Mouse (Mus musculus): ENCODE results near the gene Gpat2. TPM values are rescaled to one million over a fixed set of nuclear protein-coding genes. Genes with fewer than 3 reads are reported as not detected.
A peak's percentile ranks its signal among the peaks of the same experiment; 100 is the strongest.

The Gpat2 gene
- total RNA-seq (2021): not detected
- long read RNA-seq, experiment 1: 0 reads
- long read RNA-seq, experiment 2: 0 reads

DNA sequence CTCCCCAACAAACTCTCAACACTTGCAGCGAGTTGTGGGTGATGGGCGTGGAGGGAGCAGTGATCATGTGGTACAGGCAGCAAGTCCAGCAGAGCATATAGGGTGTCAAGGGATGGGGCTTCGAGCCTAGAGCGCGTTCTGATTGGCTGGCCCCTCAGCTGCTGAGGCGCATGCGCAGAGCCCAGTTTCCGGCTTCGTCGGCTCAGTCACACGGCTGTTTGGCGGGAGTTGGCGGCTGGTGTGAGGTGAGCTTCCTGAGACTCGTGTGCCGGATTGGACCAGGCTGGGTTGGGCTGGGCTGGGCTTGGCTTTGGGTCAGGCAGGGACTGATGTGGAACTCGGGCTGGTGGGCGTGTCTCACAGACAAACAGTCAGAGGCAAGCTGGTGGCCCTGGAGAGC is at the start of gene Gpat2:
Gene Gpat2, plus strand, starts transcription at position 223 of the 400 bp plus-strand sequence.
- intact Hi-C loops (cut with DNase I): no loop called here
- no peak for DNase-seq

DNA sequence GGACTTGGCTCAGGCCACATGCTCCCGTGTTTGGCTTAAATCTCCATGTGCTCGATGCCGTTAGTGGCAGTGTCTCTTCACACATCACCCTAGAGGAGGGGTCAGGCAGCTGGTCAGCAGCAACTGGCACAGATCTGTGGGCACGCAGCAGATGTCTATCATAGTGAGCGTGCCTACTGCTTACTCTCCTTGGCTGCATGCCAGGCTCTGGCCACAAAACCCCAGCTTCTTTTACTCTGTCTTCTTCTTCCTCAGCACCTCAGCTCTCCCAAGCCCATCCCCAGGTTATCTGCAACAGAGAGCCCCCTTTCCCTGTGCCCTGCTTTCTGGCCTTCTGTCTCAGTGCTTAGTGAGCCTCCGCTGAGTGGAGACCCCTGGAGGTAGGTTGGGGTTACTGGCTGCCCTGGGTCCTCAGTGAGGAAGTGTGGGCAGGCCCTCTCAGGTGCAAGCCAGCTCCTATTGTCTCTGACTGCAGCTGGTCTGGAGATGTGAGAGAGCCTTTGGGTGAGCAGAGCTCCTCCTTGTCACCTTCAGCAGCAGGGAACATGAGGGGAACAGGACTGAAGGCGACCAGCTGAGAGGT is 49.1 kb upstream of the Gpat2 start:
- intact Hi-C loops (cut with DNase I): no loop called here
- DNase-seq: no peak

- intact Hi-C loops (cut with DNase I): no loop called here
These were observed 48.5 kb upstream of the Gpat2 start for GRCm38 (mm10) chr2:127376423-127377051.

GRCm38 (mm10) chr2:127377942-127378610 is 46.9 kb upstream of the Gpat2 start:
- intact Hi-C loops (cut with DNase I): no loop called here
- DNase-seq: no peak

More at GRCm38 (mm10) chr2:127376423-127377051, 48.5 kb upstream of the Gpat2 start:
- DNase-seq: no peak

- no peak for DNase-seq
- intact Hi-C loops (cut with DNase I): no loop called here
These were observed 46.4 kb upstream of the Gpat2 start for GRCm38 (mm10) chr2:127378611-127378990.

- no peak for DNase-seq
- intact Hi-C loops (cut with DNase I): no loop called here
These were observed 45.7 kb upstream of the Gpat2 start for GRCm38 (mm10) chr2:127379250-127379649.

DNA sequence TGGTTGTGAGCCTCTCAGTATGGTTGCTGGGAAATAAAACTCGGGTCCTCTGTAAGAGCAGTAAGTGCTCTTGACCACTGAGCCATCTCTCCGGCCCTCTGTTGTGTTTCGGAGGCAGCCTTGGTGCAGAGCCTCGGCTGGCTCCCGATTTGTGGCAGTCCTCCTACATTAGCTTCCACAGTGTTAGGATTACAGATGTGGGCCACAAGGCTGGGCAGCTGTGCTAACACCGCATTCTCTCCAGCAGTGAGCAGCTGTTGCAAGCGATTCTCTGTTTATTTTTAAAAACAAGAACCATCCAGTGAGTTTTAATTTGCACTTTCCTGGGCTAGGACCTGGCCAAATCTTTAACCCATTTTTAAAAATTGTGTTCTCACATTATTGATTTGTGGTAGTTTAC is 41.1 kb upstream of the Gpat2 start:
- no peak for DNase-seq
- intact Hi-C loops (cut with DNase I): no loop called here

- intact Hi-C loops (cut with DNase I): no loop called here
- no peak for DNase-seq
These were observed 37.5 kb upstream of the Gpat2 start for GRCm38 (mm10) chr2:127387521-127387920.

DNA sequence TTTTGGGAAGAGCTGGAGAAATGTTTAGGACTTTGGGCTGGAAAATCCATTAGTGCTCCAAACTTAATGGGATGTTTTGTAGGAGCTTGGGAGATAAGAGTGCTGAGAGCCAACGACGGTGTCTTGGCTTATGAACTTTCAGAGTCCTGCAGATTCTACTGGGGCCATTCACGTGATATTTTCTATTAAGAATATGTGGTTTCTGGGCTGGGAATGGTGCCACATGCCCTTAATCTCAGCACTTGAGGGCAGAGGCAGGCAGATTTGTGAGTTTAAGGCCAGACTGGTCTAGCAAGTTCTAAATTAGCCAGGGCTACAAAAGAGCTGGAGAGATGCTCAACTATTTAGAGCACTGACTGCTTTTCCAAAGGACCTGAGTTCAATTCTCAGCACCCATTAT is 34.6 kb upstream of the Gpat2 start:
- no peak for DNase-seq
- intact Hi-C loops (cut with DNase I): no loop called here

DNA sequence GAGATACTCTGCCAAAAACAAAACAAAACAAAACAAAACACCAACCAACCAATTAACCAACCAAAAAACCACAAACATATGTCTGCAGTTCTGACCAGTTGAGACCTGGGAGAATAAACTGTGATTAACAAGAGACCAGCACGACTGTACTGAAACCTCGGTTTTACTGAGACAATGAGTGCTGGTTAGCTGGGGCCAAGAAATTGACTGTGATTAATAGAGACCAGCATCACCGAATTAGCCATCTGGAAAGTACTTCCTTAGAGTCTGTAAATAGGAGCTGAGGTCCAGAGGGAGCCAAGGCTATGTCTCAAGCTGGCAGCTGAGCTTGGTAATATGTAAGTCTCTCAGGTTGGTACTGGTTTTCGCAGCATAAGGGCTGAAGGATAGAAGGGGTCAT is 34.2 kb upstream of the Gpat2 start:
- intact Hi-C loops (cut with DNase I): no loop called here
- DNase-seq: no peak

DNA sequence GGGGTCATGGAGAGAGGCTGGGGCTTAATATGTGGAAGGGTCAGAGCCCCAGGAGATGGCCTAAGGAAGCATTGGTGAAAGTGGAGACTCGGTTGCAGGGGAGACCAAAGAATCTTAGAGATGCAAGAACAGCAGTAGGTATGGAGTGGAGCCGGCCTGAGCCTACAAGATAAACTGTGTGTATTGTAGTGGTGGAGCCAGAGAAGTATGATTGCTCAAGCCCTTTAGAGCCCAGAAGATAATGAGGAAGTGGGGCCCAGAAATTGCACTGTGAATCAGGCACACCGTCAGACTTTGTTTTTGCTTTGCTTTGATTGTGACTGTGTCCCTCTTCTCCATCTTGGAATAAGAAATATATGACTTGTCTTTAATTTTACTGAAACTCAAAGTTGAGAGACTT is 33.7 kb upstream of the Gpat2 start:
- intact Hi-C loops (cut with DNase I): no loop called here
- no peak for DNase-seq

- no peak for DNase-seq
- intact Hi-C loops (cut with DNase I): no loop called here
These were observed 30.3 kb upstream of the Gpat2 start for GRCm38 (mm10) chr2:127394606-127395161.

DNA sequence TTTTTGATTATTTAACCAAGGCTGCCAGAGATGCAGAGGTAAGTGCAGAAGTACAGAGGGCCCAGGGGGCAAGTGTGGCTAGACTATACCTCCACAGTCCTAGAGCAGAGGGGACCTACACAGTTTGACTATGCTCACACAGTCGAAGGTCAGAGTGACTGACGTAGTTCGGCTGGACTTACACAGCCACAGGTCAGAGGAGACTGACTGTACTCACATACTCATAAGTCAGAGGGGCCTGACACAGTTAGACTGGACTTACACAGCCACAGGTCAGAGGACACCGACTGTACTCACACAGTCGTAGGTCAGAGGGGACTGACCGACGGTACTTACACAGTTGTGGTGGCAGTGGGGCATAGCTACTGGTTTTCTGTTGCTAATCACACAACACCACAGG is 26.3 kb upstream of the Gpat2 start:
- no peak for DNase-seq
- intact Hi-C loops (cut with DNase I): no loop called here

DNA sequence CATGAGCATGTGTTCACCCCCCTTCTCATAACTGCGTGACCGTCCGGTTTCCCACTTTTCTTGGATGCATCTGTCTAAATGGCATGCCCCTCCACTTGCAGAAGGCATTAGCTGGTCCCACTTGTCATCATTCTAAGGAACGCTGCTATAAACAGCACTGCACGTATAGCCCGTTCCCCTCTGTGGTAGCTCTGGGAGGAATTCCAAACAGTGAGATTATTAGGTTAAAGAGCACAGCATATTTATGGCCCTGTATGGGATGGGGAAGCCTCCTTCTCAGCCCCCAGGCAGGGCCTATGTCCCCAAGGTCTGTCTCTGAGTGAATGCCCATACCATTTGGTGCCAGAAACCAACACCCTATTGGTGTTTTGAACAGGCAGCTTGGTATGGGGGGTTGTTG is 13.9 kb upstream of the Gpat2 start:
- DNase-seq: no peak
- intact Hi-C loops (cut with DNase I): no loop called here

DNA sequence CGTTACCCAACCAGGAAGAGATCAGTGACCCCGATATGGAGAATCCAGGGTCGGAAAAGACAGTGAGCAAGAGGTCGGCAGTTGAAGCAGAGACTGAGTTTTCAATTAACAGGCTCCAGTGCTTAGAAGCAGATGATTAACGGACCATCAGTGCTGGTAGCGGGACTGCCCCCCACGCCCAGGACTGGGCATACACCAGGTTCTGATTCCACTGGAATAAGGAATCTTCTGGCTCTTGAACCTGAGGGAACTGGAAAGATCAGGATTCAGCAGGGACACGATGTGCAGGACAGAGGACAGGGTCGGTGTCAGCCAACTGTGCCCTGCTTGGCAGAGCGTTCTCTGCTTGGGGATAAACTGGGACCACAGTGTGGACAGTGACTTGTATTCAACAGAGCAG is 9.2 kb upstream of the Gpat2 start:
- DNase-seq: no peak
- intact Hi-C loops (cut with DNase I): no loop called here

GRCm38 (mm10) chr2:127416706-127417105 is 8.3 kb upstream of the Gpat2 start:
- DNase-seq: no peak
- intact Hi-C loops (cut with DNase I): no loop called here

DNA sequence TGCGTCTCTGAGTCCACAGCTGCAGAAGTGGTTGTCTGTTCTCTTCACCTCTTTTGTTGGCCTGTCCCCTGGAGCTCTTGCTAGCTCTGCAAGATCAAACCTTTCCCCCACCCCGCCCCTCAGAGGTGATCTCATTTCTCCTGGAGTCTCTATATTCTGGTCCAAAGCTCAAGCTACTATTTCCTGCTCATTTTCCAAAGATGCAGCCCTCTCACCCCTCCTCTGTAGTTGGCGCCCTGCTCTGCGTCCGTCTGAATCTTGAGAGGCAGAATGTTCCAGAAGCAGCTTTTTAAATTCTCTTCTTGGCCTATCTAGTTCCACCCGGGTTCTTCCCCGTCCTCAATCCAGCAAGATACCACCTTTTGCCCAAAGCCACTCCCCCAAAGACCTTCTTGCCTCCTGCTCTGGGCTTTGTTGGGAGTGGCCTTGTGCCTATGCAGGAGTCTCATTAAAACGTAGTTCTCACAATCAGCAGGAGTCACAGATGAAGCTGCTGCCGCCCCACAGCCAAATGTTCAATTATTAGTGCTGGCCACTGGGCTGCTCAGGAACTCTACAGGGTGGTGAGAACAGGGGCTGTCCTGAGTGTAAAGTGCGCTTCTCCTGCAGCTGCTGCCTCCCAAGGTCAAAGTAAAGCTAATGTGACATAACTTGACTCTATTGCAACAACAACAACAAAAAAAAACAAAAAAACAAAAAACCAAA is 6.6 kb upstream of the Gpat2 start:
- DNase-seq: no peak
- intact Hi-C loops (cut with DNase I): no loop called here

DNA sequence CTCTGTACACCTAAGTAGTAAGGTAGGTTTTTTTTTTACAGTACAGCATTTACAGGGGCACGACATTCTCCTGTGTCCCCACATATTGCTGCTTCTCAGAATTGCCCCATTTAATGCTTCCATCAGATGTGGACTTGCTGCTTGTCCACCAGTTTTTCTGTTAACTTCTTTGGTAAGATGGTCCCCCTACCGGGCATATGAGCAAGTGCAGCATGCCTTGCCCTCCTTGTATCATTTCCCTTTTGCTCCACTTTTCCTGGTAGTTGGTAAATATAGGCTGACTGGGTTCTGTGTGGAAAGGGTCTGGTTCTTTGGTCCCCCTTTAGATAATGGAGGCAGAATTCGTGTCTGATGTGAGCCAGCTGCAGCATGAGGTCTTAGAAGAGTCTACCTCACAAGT is 5.2 kb downstream of the Gpat2 start:
- intact Hi-C loops (cut with DNase I): no loop called here
- DNase-seq: peak; percentile 23 to 31

DNA sequence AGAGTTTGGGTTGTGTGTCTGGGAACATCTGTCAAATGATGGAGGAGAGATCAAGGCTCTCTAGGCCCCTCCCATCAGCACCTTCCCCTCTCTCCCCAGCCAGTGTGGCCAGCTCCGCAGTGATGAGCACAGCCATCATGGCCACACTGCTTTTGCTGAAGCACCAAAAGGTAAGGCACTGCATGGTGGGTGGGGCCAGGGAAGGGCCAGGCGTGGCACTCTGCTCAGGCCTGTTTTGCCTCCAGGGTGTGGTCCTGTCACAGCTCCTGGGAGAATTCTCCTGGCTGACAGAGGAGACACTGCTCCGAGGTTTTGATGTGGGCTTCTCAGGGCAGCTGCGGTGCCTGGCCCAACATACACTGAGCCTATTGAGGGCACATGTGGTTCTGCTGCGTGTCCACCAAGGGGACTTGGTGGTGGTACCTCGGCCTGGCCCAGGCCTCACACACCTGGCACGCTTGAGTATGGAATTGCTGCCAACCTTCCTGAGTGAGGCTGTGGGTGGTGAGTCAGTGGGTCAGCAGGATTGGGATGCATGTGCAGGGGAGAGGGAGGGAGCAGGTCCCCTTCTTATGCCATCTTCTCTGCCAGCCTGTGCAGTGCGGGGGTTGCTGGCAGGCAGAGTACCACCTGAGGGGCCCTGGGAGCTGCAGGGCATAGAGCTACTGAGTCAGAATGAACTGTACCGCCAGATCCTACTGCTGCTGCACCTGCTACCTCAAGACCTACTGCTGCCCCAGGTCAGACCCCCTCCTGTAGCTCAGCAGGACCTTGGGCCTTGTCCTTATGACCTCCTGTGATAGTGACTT is 8.7 kb downstream of the Gpat2 start:
- intact Hi-C loops (cut with DNase I): loop anchor here (2.0 kb wide), 1 partner anchor 71 kb away; the partner anchor contains the start of gene Adra2b
- no peak for DNase-seq

DNA sequence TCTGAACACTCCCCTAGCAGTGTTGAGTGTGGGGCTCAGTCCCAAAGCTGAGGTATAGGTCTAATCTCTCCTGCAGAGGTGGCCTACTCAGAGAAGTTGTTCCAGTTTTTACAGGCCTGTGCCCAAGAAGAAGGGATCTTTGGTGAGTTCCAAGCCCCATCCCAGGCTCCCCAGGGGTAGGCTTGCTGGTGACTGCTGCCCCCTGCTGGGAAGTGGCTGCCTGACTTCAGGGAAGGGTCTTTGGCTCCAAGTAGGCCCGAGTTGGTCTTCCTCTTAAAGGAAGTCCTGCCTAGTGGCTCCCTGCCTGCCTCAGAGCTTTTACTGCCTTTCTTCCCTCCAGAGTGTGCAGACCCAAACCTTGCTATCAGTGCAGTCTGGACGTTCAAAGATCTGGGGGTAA is 10.1 kb downstream of the Gpat2 start:
- intact Hi-C loops (cut with DNase I): no loop called here
- DNase-seq: no peak

Data from gastrocnemius, postnatal 36 days (tissue).